Mouse (Mus musculus): Measurements from ENCODE around the gene Otub1. TPM values are rescaled to one million over a fixed set of nuclear protein-coding genes. Genes with fewer than 3 reads are reported as not detected.
A peak's percentile ranks its signal among the peaks of the same experiment; 100 is the strongest.

The Otub1 gene
- total and polyA plus RNA-seq, 2 experiments from 2014 or later: 127 to 132 TPM

- H3K4me3 ChIP-seq (ENCODE audit: low read depth, low read length): peak overlapping the region; percentile 86
- 14% methylated on average over 7 of the region's 7 CpGs for WGBS
- DNase-seq (ENCODE audit: low spot score) (no peak), ATAC-seq (ENCODE audit: insufficient read depth, low read depth) (no peak)
- H3K27ac ChIP-seq (ENCODE audit: low read depth): peak overlapping the region; percentile 96
- no peaks in the 10 kb centered on the region for H3K27me3 ChIP-seq (ENCODE audit: control insufficient read depth, insufficient read depth, low read length)
- H3K4me2 ChIP-seq (ENCODE audit: low read depth, low read length): peak overlapping the region; percentile 73
- no peak for TF ChIP-seq CTCF (IDR thresholded peaks at IDR 0.05; ENCODE audit: low read depth)
- no peak for TF ChIP-seq EP300 (IDR thresholded peaks at IDR 0.05; ENCODE audit: low read depth)
- peaks cover 37% of the 10 kb centered on the region for H3K36me3 ChIP-seq (replicated peaks; ENCODE audit: control insufficient read depth, insufficient read depth, low read length)
- no peaks in the 10 kb centered on the region for H3K9me3 ChIP-seq (replicated peaks; ENCODE audit: control insufficient read depth, low read length)
- H3K9ac ChIP-seq (replicated peaks; ENCODE audit: low read depth, low read length): peak overlapping the region; percentile 74
- H3K4me1 ChIP-seq (ENCODE audit: control insufficient read depth, insufficient read depth): peaks cover 20% of the 10 kb centered on the region
Measured at GRCm38 (mm10) chr19:7205326-7205725, 790 bp downstream of the Otub1 start.

- Histone ChIP-seq H3K36me3 (replicated peaks; ENCODE audit: control insufficient read depth, insufficient read depth, low read length) (peaks cover 40% of the 10 kb centered on the region), H3K27ac (ENCODE audit: low read depth) (peak overlapping the region; percentile 96), H3K4me2 (ENCODE audit: low read depth, low read length) (peak overlapping the region; percentile 73), H3K9me3 (replicated peaks; ENCODE audit: control insufficient read depth, low read length) (no peaks in the 10 kb centered on the region), H3K9ac (replicated peaks; ENCODE audit: low read depth, low read length) (no peak overlapping the region), H3K4me1 (ENCODE audit: control insufficient read depth, insufficient read depth) (peaks cover 20% of the 10 kb centered on the region), H3K4me3 (ENCODE audit: low read depth, low read length) (peak overlapping the region; percentile 86), H3K27me3 (ENCODE audit: control insufficient read depth, insufficient read depth, low read length) (no peaks in the 10 kb centered on the region)
- DNase-seq (ENCODE audit: low spot score): no peak
- TF ChIP-seq CTCF (IDR thresholded peaks at IDR 0.05; ENCODE audit: low read depth): no peak
- ATAC-seq (ENCODE audit: insufficient read depth, low read depth): no peak
- 40% methylated on average over 2 of the region's 2 CpGs for WGBS
Measured at GRCm38 (mm10) chr19:7204898-7205297, 1.2 kb downstream of the Otub1 start.

GRCm38 (mm10) chr19:7200427-7200826 is 5.7 kb downstream of the Otub1 start:
- Histone ChIP-seq H3K9ac (replicated peaks; ENCODE audit: low read depth, low read length) (no peak overlapping the region), H3K36me3 (replicated peaks; ENCODE audit: control insufficient read depth, insufficient read depth, low read length) (peaks cover 63% of the 10 kb centered on the region), H3K9me3 (replicated peaks; ENCODE audit: control insufficient read depth, low read length) (no peaks in the 10 kb centered on the region), H3K27ac (ENCODE audit: low read depth) (no peak overlapping the region), H3K4me2 (ENCODE audit: low read depth, low read length) (no peak overlapping the region), H3K4me1 (ENCODE audit: control insufficient read depth, insufficient read depth) (peaks cover 19% of the 10 kb centered on the region), H3K27me3 (ENCODE audit: control insufficient read depth, insufficient read depth, low read length) (no peaks in the 10 kb centered on the region), H3K4me3 (ENCODE audit: low read depth, low read length) (no peak overlapping the region)
- ATAC-seq (ENCODE audit: insufficient read depth, low read depth) (no peak), DNase-seq (ENCODE audit: low spot score) (no peak)
- WGBS: 53% methylated on average over 1 of the region's 1 CpGs
- no peak for TF ChIP-seq EP300 (IDR thresholded peaks at IDR 0.05; ENCODE audit: low read depth)
- TF ChIP-seq CTCF (IDR thresholded peaks at IDR 0.05; ENCODE audit: low read depth): no peak

DNA sequence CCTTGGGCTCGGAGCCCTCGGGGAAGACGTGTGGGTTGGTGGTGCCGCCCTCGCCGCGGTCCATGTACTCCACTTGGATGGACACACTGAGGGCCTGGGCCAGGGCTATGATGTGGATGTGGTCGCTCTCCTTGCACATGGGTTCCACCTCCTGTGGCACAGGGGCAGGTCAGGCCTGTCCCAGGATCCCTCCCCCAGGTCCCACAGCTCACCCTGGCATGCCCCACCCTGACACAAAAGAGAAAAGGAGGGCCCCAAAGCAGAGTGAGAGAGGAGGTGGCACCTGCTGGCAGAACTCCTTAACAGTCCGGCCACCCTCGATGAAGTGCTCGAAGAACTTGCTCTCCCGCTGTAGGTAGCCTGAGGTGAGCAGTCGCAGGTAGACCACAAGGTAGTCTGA is 7.0 kb downstream of the Otub1 start:
- 94% methylated on average over 13 of the region's 13 CpGs for WGBS
- Histone ChIP-seq H3K9ac (replicated peaks; ENCODE audit: low read depth, low read length) (no peak overlapping the region), H3K9me3 (replicated peaks; ENCODE audit: control insufficient read depth, low read length) (no peaks in the 10 kb centered on the region), H3K27me3 (ENCODE audit: control insufficient read depth, insufficient read depth, low read length) (no peaks in the 10 kb centered on the region), H3K4me3 (ENCODE audit: low read depth, low read length) (no peak overlapping the region), H3K4me2 (ENCODE audit: low read depth, low read length) (no peak overlapping the region), H3K36me3 (replicated peaks; ENCODE audit: control insufficient read depth, insufficient read depth, low read length) (peaks cover 59% of the 10 kb centered on the region), H3K27ac (ENCODE audit: low read depth) (no peak overlapping the region), H3K4me1 (ENCODE audit: control insufficient read depth, insufficient read depth) (peaks cover 8% of the 10 kb centered on the region; the same call in 1 of the 2 replicates)
- no peak for TF ChIP-seq EP300 (IDR thresholded peaks at IDR 0.05; ENCODE audit: low read depth)
- TF ChIP-seq CTCF (IDR thresholded peaks at IDR 0.05; ENCODE audit: low read depth): no peak
- no peak for DNase-seq (ENCODE audit: low spot score)
- ATAC-seq (ENCODE audit: insufficient read depth, low read depth): no peak

- ATAC-seq (ENCODE audit: insufficient read depth, low read depth) (no peak), DNase-seq (ENCODE audit: low spot score) (no peak)
- TF ChIP-seq EP300 (IDR thresholded peaks at IDR 0.05; ENCODE audit: low read depth): no peak
- no peak for TF ChIP-seq CTCF (IDR thresholded peaks at IDR 0.05; ENCODE audit: low read depth)
- Histone ChIP-seq H3K4me3 (ENCODE audit: low read depth, low read length) (no peak overlapping the region), H3K36me3 (replicated peaks; ENCODE audit: control insufficient read depth, insufficient read depth, low read length) (peaks cover 43% of the 10 kb centered on the region), H3K27ac (ENCODE audit: low read depth) (no peak overlapping the region), H3K4me1 (ENCODE audit: control insufficient read depth, insufficient read depth) (peaks cover 8% of the 10 kb centered on the region; the same call in 1 of the 2 replicates), H3K4me2 (ENCODE audit: low read depth, low read length) (no peak overlapping the region), H3K27me3 (ENCODE audit: control insufficient read depth, insufficient read depth, low read length) (no peaks in the 10 kb centered on the region), H3K9ac (replicated peaks; ENCODE audit: low read depth, low read length) (no peak overlapping the region), H3K9me3 (replicated peaks; ENCODE audit: control insufficient read depth, low read length) (no peaks in the 10 kb centered on the region)
- WGBS: 83% methylated on average over 9 of the region's 9 CpGs
Measured at GRCm38 (mm10) chr19:7197445-7197844, 8.7 kb downstream of the Otub1 start.

- ATAC-seq (ENCODE audit: insufficient read depth, low read depth) (peak; percentile 43), DNase-seq (ENCODE audit: low spot score) (no peak)
- WGBS: 16% methylated on average over 17 of the region's 17 CpGs
- Histone ChIP-seq H3K4me1 (ENCODE audit: control insufficient read depth, insufficient read depth) (peaks cover 8% of the 10 kb centered on the region; the same call in 1 of the 2 replicates), H3K27ac (ENCODE audit: low read depth) (no peak overlapping the region), H3K27me3 (ENCODE audit: control insufficient read depth, insufficient read depth, low read length) (no peaks in the 10 kb centered on the region), H3K4me2 (ENCODE audit: low read depth, low read length) (peak overlapping the region; percentile 17; the same call in 1 of the 2 replicates), H3K9me3 (replicated peaks; ENCODE audit: control insufficient read depth, low read length) (no peaks in the 10 kb centered on the region), H3K4me3 (ENCODE audit: low read depth, low read length) (no peak overlapping the region), H3K9ac (replicated peaks; ENCODE audit: low read depth, low read length) (no peak overlapping the region), H3K36me3 (replicated peaks; ENCODE audit: control insufficient read depth, insufficient read depth, low read length) (peaks cover 40% of the 10 kb centered on the region)
- TF ChIP-seq CTCF (IDR thresholded peaks at IDR 0.05; ENCODE audit: low read depth): no peak
- TF ChIP-seq EP300 (IDR thresholded peaks at IDR 0.05; ENCODE audit: low read depth): no peak
Measured at GRCm38 (mm10) chr19:7196741-7197270, 9.3 kb downstream of the Otub1 start.
